Mouse (Mus musculus): ENCODE results near the gene 1700003F12Rik.

The 1700003F12Rik gene

DNA sequence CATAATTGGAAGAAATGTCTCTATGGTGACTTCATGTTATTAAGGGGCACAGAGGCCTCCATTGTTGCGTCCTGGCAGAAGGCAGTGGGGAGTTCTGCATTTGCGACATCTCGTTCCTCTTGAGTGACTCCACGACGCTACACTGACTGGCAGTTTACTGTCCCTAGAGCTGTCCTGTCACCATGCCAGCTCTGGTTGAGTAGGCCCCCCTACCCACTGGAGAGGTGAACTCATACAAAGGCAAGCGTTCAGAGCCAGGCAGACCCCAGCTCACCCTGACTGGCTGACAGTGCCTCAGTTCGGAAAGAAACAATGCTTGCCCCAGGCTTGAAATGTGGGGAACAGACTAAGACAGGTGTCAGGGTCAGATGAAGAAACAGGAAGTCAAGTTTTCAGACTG is 27.4 kb downstream of the 1700003F12Rik start:
- no peak for DNase-seq (ENCODE audit: low spot score in 2 of 2)

- no peak for DNase-seq (ENCODE audit: low spot score in 2 of 2)
Observed at GRCm38 (mm10) chr2:154576876-154577743, 30.2 kb downstream of the 1700003F12Rik start.

DNA sequence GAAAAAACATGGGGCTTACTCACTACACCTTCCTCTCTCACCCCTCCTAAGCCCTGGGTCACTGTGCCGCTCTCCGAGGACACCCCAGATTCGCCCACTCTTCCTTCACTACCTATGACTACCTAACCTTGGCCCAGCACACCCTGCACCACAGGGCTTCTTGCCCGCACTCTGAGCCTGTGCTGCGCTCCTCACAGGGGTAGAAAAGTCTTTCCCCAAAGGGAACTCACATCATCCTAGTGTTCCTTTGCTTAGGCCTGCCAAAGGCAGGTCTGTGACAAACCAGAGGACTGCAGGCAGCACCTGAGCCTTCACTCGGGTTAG is 30.8 kb downstream of the 1700003F12Rik start:
- DNase-seq (ENCODE audit: low spot score in 2 of 2), result no peak

- no peak for DNase-seq (ENCODE audit: low spot score in 2 of 2)
Observed at GRCm38 (mm10) chr2:154580586-154580985, 33.7 kb downstream of the 1700003F12Rik start.

DNA sequence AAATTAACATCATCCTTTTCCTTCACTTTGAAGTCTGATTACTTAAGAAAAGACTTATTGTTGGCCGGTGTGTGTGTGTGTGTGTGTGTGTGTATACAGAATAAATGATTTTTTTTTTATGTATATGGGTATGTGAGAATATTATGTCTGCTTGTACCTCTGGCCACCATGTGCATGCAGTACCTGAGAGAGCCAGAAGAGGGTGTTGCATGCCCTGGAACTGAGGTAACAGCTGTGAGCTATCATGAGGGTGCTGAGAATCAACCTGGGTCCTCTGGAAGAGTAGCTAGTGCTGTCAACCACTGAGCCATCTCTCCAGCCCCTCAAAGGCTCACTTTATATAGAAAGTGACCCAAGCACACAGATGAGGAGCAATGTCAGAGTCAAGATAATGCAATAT is 34.5 kb downstream of the 1700003F12Rik start:
- no peak for DNase-seq (ENCODE audit: low spot score in 2 of 2)

DNA sequence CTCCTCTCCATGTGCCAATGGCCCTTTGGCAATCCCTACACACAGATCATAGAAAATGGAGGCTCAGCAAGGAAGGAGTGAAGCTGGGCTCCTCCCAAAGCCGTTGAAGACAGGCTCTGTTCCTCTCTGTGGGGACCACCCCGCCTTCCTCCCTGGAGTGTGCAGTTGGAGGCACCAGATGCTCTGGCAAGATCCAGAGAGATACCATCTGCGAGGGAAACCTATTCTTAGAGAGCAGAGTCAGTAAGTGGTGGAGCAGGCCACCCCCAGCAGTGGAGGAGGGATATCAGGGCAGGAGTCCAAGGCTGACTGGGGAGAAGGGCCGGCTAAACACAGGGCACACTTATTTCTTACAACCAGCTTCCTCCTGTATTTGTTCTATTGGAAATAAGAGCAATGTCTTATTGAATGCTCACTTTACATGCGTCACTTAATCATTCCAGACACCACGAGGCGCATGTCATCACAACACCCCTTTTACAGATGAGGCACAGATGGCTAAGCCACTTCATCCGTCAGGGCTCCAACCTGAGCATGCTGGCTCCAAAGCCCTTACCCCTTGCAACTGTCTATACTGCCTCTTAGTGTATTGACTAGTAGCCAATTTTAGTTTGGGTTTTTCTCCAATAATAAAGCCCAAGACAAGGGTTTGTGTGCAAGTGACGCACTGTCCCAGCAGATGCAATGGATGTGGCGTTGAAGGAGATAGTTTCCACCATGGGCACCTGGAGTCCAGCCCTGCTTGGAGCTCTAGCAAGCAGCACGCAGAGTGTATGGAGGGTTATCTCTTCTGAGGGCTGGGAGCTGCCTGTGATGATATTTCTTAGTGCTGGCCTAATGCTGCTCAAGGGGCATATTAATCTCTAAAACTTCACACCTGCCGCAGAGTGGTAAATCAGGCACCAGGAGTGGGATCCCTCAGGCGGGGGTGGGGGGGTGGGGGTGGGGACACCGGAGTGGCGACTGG is 37.3 kb downstream of the 1700003F12Rik start:
- peak; percentile 82 to 90 for DNase-seq (ENCODE audit: low spot score in 2 of 2)

- DNase-seq (ENCODE audit: low spot score in 2 of 2), result no peak
Observed at GRCm38 (mm10) chr2:154584931-154585601, 38.2 kb downstream of the 1700003F12Rik start.

GRCm38 (mm10) chr2:154586405-154586804 is 39.5 kb downstream of the 1700003F12Rik start:
- peak in 1 of 2 experiments; percentile 54 for DNase-seq (ENCODE audit: low spot score in 2 of 2)

DNA sequence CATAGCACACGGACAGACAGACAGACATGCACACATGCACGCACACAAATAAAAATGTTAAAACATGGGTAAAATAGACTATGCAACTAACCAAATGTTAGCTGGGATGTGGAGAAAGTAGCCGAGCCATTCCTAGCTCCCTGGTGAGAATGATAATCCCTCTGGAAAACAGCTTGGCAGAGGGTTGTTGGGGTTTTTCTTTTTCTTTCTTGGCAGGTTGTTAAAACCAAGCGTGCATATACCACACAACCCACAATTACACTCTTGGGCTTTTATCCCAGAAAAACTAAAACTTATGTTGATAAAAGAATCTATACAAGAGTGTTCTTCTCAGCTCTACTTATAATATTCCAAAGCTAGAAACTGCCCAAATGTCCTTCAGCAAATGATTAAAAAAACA is 42.2 kb downstream of the 1700003F12Rik start:
- no peak for DNase-seq (ENCODE audit: low spot score in 2 of 2)

GRCm38 (mm10) chr2:154591239-154591638 is 44.4 kb downstream of the 1700003F12Rik start:
- DNase-seq (ENCODE audit: low spot score in 2 of 2), result no peak

GRCm38 (mm10) chr2:154593025-154593424 is 46.1 kb downstream of the 1700003F12Rik start:
- DNase-seq (ENCODE audit: low spot score in 2 of 2), result no peak

GRCm38 (mm10) chr2:154595775-154596174 is 48.9 kb downstream of the 1700003F12Rik start:
- DNase-seq (ENCODE audit: low spot score in 2 of 2), result no peak

GRCm38 (mm10) chr2:154597399-154597798 is 50.5 kb downstream of the 1700003F12Rik start:
- no peak for DNase-seq (ENCODE audit: low spot score in 2 of 2)
